Mouse (Mus musculus): ENCODE results near the gene Wdfy4.

Wdfy4 gene

GRCm38 (mm10) chr14:32960481-32960880 is 224.8 kb downstream of the Wdfy4 start:
- DNase-seq: peak; percentile 65

- peak; percentile 50 for DNase-seq
Observed at GRCm38 (mm10) chr14:32958671-32959070, 226.6 kb downstream of the Wdfy4 start.

- peak; percentile 21 for DNase-seq
Observed at GRCm38 (mm10) chr14:32956486-32956885, 228.8 kb downstream of the Wdfy4 start.

- peak; percentile 78 for DNase-seq
Observed at GRCm38 (mm10) chr14:32950312-32951301, 234.7 kb downstream of the Wdfy4 start.

- no peak for DNase-seq
Observed at GRCm38 (mm10) chr14:32947512-32947911, 237.8 kb downstream of the Wdfy4 start.

- no peak for DNase-seq
Observed at GRCm38 (mm10) chr14:32939217-32939616, 246.1 kb downstream of the Wdfy4 start.

GRCm38 (mm10) chr14:32934064-32934463 is 251.2 kb downstream of the Wdfy4 start:
- DNase-seq: no peak

- no peak for DNase-seq
Observed at GRCm38 (mm10) chr14:32932220-32932619, 253.1 kb downstream of the Wdfy4 start.

- DNase-seq: no peak
Observed at GRCm38 (mm10) chr14:32931709-32932108, 253.6 kb downstream of the Wdfy4 start.

- DNase-seq: no peak
Observed at GRCm38 (mm10) chr14:32923871-32924270, 261.4 kb downstream of the Wdfy4 start.

GRCm38 (mm10) chr14:32917919-32918318 is 267.4 kb downstream of the Wdfy4 start:
- DNase-seq: no peak

- peak; percentile 47 for DNase-seq
Observed at GRCm38 (mm10) chr14:32915360-32915759, 269.9 kb downstream of the Wdfy4 start.

- DNase-seq: no peak
Observed at GRCm38 (mm10) chr14:32911187-32911586, 274.1 kb downstream of the Wdfy4 start.

Data from kidney, postnatal 14 days (tissue).